Mouse (Mus musculus) heart, adult 2 months (tissue): ENCODE results near the gene Gda.

ENCODE experiments used
- CTCF ChIP-seq: fragments of 200-600 bp; IDR thresholded peaks from 2 replicates; pipeline ENCODE4 v1.8.1; 2022; ENCODE audit warnings: antibody characterized with exemption, mild to moderate bottlenecking, moderate library complexity
- EP300 ChIP-seq: fragments of 200-500 bp; IDR thresholded peaks from 2 replicates; pipeline ENCODE4 v1.6.1; 2011; ENCODE audit warnings: low read depth, low read length, control low read depth; ENCODE audit not compliant: insufficient read depth
- POLR2A ChIP-seq: fragments of 200-500 bp; IDR thresholded peaks from 2 replicates; pipeline ENCODE4 v1.6.1; 2011; ENCODE audit warnings: mild to moderate bottlenecking, low read depth, low read length, control low read depth; ENCODE audit not compliant: insufficient read depth

GRCm38 (mm10) chr19:21493807-21494521 is 20.7 kb upstream of the Gda start:
- TF ChIP-seq POLR2A (no peak), CTCF (no peak), EP300 (no peak)
